Mouse (Mus musculus) gastrocnemius, postnatal 10 days (tissue): ENCODE measurements at regions not wholly inside any gene's neighbourhood (a gene's known extent, or its start where the extent isn't known, plus 50 kb on each side); places are given as distances from the start of the nearest gene placed in this dataset.

ENCODE experiments used
- DNase-seq: peaks from one replicate; pipeline ENCODE4 v3.0.0; 2021; ENCODE audit warnings: mixed read lengths

DNA sequence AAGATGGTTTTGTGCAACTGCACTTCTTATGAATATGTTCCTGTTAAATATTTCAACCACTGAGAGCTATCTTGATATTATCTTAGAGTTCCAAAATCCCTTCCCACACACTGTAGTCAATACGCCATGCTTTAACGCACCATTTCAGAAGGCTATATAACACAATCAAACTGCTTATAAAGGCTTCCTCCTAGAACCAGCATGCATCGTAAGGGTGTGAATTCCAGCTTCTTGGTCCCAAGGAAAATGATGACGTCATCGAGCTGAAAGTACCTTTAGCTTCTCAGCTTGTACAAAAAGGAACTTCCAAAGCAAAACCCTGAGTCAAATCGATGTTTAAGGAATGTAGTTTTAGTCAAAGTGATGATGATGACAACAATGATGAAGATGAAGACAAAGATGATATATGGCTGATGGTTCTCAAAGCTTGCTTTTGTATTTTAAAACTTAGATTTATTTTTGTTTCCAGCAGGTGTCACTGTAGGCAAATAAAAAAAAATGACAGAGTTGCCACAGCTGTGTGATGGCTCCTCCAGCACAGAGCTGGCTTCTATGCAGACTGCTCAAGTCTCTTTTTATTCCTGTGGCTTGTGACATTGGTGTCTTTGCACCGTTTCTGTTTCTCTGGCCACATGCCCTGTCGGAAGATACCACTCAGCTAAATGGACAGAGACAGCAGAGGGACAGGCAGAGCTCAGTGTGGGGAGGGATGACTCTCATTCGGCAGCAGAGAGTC, 150.6 kb upstream of the Dnajc19 start:
- no peak for DNase-seq

DNA sequence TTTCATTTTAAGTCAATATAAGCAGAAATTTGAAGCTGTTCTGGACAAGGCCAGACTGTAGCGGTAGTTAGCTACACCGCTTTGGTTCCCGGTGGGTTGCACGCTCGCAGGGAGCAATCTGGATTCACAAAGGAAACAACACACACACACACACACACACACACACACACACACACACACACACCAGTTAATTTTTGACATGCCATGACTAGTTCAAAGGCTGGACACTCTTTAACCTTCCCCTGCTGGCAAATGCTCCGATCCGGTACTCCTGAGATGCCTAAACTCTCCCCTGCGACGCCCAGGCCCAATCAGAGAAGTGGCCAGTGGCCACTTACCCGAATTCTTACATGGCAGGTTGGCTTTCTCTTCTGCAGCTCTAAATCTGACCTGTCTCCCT, 141.2 kb upstream of the Dnajc19 start:
- DNase-seq = no peak

DNA sequence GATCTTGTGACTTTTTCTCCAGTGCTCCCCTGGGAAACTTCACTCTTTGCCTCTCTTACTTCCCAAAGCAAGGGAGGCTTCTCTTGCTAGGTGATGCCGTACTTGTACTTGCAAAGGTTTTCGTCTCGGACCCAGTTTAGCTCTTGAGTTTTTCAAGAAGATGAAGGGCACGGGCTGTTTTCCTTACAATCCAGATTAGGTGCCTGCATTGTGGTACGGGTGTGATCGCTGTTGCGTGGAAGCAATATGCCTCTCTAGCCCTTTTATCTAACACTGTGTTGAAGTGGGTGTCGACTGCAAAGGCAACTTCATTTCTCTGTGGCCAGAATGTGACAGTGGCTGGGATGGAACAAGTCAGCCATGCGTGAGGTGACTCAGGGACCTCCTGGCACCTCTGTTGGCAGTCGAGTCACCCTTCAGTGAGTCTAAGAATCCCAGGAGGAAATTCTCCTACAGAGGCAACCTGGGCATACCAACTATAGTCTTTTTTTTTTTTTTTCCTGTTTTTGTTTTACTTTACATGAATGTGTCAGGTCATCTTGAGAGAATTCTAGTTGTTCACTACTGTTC, 138.7 kb upstream of the Dnajc19 start:
- DNase-seq = no peak

DNA sequence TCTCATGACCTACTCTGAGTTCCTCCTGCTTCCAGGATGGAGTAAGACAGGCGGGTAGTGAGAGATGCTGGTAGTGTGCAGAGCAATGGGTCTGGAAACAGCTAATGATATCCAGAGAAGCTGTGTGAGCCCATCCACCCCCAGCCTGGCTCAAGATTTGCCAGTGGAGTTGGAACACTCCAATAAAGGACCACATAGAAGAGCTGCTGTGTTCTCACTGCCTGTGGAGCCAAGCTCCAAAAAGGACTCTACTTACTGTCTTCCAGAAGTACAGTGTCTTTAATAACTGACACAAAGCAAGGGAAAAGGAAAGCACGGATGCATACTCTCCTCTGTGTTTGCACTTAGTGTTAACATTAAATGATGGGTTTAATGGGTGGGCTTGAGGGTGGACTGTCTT, 138.0 kb upstream of the Dnajc19 start:
- no peak for DNase-seq

DNA sequence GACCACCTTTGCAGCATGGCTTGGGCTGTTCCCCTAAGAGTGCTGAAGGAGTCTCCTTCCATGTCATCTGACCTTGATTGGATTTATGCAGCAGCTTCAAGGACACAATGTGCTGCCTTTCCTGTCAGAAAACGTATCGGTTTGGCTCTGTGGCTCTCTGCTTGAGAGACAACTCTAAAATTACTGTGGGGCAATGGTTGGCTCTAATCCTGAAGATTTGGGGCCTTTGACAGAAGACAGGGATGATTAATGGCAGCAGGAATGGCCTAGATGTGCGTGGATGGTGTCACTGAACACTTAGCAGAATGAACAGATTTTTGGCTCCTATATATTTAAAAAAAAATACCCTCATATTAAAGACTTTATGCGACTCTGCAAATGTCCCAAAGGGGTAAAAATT, 136.8 kb upstream of the Dnajc19 start:
- DNase-seq = no peak

DNA sequence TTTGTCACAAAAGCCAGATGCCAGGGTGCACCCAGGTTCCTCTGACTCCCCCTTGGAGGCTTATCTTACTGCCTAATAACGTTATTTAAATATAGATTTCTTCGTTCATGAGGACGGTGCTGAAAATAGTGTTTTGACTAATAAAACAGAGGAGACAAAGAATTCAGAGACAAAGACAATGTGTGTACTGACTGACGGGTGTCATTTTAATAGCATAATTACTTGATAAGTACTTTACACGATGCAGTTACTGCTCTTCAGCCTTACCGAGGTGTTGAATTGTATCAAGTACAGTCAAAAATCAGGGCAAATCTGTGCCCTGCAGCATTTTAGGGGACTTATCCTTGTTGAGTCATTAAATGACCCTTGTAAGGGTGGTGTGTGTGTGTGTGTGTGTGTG, 133.1 kb upstream of the Dnajc19 start:
- DNase-seq = no peak

DNA sequence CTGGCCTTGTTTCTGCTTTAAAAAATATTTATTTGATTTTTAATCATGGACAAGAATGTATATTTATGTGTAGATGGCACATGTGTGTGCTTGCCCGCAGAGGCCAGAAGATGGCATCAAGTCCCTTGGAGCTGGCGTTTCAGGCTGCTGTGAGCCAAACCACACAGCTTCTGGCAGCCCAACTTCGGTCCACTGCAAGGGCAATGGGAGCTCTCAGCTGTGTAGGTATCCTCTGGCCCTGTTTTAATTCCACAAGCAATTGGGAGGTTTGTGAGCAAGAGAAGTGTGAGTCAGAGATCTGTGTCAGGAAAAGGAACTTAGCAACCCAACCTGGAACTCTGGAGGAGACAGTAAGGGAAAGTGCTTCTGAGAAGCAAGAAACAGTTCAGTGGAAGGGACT, 125.3 kb upstream of the Dnajc19 start:
- DNase-seq = no peak

DNA sequence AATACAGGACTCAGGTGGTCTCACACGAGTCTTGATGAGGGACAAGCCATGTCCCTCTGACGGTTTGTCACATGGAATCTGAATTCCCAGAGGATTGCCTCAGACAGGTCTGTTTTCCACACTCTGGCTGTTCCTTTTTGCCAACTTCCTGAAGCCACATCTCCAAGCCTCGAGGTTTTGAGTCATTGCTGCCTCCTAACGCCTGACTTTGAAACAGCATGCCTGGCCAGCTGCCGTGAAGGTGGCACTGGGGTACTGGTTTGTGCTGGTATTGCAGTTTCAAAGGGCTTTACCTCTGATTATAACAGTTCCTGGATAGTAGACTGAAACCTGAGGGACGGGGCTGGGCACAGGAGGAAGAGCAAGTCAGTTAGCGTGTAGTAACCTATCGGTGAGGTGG, 117.1 kb upstream of the Dnajc19 start:
- DNase-seq = peak; percentile 12

DNA sequence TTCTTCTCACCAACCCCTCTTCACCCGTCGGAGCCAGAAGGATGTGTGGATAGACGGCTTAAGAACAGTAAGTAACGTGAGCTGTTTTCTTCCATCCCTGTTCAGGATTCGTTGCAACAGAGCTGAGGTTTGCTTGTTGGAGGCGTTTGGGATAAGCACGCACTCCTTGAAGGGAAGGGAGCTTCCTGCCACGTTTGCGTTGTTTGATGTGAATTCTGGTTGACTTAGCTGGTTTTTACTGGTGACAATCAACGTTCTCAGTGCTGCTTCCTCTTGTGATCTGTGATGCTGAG, 116.0 kb upstream of the Dnajc19 start:
- DNase-seq = no peak

DNA sequence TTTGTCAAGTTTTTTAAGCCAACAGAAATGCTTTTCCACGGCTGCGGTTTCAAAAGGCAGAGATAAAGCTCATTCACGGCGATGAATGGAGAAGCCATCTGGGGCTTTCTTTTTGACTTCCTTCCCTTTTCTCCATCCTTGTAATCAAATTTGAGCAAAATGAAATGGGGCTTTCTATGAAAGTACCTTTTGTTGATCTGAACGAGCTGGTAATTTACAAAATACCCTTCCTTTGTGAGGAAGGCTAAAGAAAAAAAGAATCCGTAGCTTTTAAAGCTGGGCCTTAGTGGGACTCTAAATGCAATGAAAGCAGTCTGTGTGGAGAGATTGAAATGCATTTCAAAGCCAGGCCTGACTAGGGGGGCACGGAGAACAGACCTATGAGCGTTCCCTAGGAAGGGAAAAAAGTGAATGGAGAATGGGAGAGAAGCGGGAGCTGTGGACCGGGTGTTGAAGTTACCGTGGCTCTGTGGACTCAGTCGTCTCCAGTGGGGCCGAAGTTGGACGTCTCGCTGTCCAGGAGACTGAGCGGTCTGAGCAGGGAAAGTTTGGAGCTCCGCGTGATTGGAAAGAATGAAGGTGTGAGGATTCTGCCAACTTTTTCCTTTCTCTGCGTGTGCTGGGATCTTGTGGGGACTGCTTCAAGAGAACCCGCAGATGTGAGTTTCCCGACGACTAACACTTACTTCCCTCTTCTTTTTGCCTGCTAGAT, 115.5 kb upstream of the Dnajc19 start:
- no peak for DNase-seq

DNA sequence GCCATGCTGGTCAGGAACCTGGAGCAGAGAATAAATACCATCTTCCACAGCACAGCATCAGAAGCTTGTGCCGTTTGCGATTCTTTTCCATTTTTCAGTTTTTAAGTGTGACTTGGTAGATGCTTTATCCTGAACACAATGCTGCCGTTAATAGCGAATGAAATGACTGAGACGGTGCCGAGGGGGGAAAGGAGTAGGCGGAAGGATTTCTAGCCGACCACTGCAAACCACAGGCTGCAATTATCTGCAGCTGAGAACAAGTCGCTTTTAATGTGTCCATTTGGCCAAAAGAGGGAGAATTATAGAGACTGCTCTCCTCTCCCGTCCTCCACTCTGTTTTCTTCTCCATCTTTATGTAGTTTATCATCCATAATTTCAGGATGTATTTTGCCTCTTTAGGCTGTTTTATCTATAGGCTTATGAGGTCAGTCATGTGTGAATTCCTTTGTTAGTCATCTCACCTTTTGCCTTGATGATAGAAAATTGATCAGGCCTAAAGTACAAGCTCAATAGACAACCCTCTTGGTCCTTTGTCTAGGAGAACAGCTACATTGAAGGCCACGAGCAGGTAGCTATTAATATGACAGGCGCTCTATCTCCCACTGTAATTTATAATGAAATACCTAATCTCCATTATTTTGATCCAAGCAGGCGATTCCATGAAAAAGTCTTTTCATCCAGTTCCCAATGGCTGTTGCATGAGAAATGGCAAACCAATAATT, 114.8 kb upstream of the Dnajc19 start:
- no peak for DNase-seq

DNA sequence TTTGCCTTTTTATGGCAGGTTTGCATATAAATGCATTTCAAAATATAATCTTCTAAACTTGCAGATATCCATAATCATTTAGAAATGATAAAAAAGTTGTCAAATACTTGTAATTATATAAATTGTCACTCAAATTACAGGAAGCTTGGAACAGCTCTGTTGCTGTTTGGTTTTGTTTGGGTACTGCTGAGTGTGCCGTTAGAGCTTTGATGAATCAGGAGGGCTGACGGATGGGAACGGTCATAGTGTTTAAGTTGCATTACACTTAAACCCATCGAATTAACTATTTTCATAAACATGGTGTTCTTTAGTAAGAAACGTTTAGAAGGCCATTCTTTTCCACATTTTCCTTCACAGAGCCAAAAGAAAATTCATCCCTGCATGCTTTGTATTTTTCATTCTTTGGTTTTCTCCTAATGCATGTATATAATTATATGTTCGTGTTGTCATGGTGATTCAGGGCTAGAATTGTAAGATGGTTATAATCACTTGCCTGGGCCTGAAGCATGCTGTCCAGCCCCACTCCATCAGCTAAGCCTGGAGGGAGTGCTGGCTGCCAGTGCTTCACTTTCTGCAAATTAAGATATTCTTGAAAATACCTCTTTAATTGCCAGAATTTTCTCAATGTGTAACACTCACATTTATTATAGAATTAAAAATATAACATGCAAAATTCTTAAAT, 92.4 kb upstream of the Dnajc19 start:
- DNase-seq = no peak

DNA sequence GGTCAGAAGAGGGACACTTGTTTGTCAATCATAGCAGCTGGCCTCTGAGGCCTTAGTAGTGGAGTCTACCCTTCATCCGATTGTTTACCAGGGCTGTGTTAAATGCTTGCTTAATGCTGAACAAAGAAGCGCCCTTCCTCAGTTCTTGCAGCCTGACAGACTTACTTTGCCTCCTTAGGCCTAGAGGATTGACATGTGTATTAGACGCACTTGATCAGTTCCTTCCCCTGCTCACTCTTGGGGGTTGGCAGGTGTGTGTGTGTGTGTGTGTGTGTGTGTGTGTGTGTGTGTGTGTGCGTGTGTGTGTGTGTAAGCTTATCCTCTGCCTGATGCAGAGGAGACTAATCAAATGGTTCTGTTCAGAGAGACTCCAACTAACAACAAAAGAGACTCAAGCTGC, 91.8 kb upstream of the Dnajc19 start:
- no peak for DNase-seq

DNA sequence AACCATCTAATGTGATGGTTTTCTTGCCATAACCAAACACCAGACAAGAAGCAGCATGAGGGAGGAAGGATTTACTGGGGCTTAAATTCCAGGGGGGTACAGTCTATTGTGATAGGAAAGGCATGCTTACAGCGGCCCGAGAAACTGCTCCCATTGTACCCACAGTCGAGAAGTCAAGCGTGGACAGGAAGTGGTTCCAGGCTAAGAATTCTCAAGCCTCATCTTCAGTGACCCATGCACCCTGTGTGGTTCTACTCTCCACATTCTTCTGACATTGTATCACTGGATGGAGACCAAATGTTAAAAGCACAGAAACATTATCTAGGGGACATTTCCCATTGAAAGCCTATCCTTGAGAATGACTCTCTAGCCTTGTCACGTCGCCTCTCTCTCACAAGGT, 90.8 kb upstream of the Dnajc19 start:
- no peak for DNase-seq

DNA sequence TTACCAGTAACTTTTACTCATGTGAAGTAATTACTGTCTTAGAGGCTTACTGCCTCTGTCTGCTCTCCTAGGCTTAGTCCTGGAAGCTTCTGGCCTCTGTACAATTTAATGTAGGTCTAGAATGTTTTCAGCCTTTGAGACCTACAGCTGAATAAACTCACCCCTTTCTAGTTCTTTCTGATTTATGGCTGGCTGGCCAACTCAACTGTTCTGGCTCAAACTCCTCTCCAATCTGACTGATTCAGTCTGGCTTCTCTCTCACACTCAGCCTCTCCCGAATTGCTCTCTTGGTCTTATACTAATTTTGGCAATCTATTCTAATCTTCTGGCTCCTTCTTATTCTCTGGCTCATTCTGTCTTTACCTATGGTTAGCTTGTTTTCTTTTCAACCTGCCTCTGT, 87.0 kb upstream of the Dnajc19 start:
- DNase-seq = no peak

DNA sequence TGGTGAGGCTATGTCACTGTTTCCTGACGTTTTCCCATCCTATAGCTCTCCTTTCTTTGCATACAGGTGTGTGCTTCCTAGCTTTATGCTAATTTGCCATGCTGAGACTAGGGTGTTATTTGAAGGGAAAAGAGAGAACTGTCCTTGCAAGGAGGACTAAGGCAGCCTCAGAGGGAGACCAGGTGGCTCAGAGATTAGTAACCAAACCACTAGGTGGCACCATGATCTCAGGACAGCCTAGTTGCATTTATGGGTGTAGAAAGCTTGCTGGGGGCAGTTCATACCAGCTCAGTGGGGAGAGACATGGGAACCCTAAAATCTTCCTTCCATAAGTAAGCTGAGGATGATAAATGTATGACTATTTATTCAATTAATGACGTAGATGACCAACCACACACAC, 68.9 kb upstream of the Dnajc19 start:
- no peak for DNase-seq

DNA sequence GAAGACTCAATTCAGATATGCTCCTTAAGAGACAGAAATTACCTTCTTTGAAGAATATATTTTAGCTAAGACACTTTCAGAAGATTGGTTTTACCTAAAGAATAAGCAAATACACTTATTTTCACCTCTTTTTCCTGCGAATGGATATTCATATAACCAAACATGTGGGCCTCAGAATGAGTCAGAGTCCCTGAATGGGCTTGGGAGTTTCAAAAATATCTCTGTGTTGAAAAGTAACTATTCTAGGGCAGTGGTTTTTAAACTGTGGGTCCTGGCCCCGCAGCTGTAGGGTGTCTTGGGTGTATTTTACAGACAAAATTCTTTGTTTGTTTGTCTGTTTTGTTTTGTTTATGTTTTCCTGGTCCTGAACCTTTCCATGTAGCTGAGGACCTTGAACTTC, 62.5 kb upstream of the Dnajc19 start:
- no peak for DNase-seq

DNA sequence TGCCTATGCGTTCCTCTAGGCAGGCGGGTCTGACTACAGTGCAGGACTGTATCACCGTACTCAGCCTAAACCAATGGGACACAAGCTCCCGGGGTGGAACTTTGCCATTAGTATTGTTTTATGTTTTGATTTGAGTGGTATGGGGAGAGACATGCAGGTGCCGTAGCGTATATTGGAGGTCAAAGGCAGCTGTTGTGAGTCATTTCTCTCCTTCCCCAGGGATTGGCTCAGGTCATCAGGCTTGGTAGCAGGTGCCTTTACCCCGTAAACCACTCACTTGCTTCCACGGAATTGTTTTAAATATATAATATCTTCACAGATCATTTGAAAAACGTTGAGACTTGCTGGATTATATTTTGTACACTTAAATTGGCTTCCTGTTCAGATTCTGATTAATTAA, 58.1 kb upstream of the Dnajc19 start:
- DNase-seq = no peak

DNA sequence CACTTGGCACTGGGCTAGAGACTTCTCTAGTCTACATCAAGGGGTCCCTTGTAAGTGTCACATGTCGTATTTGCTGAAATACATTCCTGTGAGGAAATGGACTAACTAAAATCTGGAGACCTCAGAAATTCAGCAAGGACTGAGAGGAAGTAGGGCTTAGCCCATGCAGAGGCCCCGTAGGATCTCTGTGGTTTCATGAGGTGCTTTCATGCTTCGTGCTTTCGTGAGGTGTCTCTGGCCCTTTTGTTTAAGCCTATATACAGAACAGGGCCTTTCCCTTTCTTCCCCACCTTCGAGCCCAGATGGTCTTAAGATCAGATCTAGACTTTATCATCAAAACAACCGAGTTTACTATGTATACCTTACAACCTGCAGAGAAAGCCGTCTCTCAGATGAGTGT, 56.9 kb upstream of the Dnajc19 start:
- no peak for DNase-seq

DNA sequence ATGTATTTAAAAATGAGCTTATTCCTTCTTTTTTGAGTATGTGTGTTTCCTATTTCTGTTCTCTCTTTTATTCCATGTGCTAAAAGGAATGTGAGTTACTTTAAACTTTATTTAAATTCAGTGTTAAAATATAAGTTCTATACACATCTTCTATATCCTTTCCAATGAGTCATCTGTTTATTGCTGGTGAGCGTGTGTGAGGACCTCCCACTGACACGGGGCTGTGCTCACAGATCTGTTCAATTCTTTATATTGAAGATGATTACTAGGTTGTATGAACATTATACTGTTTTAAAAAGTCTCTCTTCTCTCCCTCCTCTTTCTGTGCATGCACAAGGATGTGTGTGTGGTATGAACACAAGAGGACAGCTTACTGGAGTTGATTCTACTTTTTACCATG, 55.3 kb upstream of the Dnajc19 start:
- no peak for DNase-seq
